Mouse (Mus musculus) embryonic facial prominence, embryonic 10.5 days (tissue): ENCODE measurements around the gene Spdya. TPM values are rescaled to one million over a fixed set of nuclear protein-coding genes. Genes with fewer than 3 reads are reported as not detected.
"Not testable (repeated sequence)": the region's sequence is repeated elsewhere in the genome, so short reads cannot be mapped to it uniquely, and the experiment has no call there.

Experiments
- DNase-seq: peaks from one replicate; pipeline ENCODE4 v3.0.0-alpha.2; 2017; ENCODE audit warnings: low spot score
- H3K27ac ChIP-seq: fragments of 300-500 bp; sonication (generic); replicated peaks from 2 replicates; pipeline ENCODE4 v1.5.1; 2016; ENCODE audit warnings: mild to moderate bottlenecking
- H3K27me3 ChIP-seq: fragments of 300-500 bp; sonication (generic); replicated peaks from 2 replicates; pipeline ENCODE4 v1.6.1; 2016; ENCODE audit warnings: low read depth, mild to moderate bottlenecking; ENCODE audit not compliant: poor library complexity, severe bottlenecking
- H3K36me3 ChIP-seq: fragments of 300-500 bp; sonication (generic); replicated peaks from 2 replicates; pipeline ENCODE4 v1.6.1; 2016; ENCODE audit warnings: mild to moderate bottlenecking, moderate library complexity
- H3K4me1 ChIP-seq: fragments of 300-500 bp; sonication (generic); 2 replicates; pipeline ENCODE4 v1.6.1; 2016
- H3K4me3 ChIP-seq: fragments of 300-500 bp; sonication (generic); 2 replicates; pipeline ENCODE4 v1.5.1; 2016; ENCODE audit warnings: mild to moderate bottlenecking, moderate library complexity
- H3K9me3 ChIP-seq: fragments of 300-500 bp; sonication (generic); 2 replicates; pipeline ENCODE4 v1.6.1; 2016; ENCODE audit warnings: mild to moderate bottlenecking
- WGBS: fragments of 180-500 bp; shearing (Covaris S2); methylation state at CpG from one replicate; pipeline ENCODE4 v1.1.7; 2016; 5-methylcytosine and 5-hydroxymethylcytosine counted together
- polyA plus RNA-seq: library from polyadenylated mRNA; unstranded; fragments of >200 nt; fragmentation: Nextera tagmentation; extraction: Ambion mirVana; gene quantifications from 2 replicates; pipeline ENCODE4 v1.2.1, GENCODE M21; 2016

Gene Spdya
- polyA plus RNA-seq, 1 experiment from 2014 or later: 0.87 TPM

- DNase-seq, H3K27me3 ChIP-seq, H3K9me3 ChIP-seq, H3K4me1 ChIP-seq, H3K4me3 ChIP-seq, H3K27ac ChIP-seq: not testable (repeated sequence)
- peaks cover 97% of the 10 kb centered on the region for H3K36me3 ChIP-seq
- 86% methylated on average over 5 of the region's 5 CpGs for WGBS
Measured at GRCm38 (mm10) chr17:71639056-71639455, 87.2 kb downstream of the Spdya start.

Other genes with a start within 250 kb of the Spdya start
- 22.2 and 23.8 TPM in 2 replicates for gene Emilin2, start 240.1 kb upstream of the Spdya start, polyA plus RNA-seq
- 7.6 and 7.7 TPM in 2 replicates for gene Gm4707, start 92.1 kb upstream of the Spdya start, polyA plus RNA-seq
- gene Smchd1, start 76.7 kb upstream of the Spdya start, polyA plus RNA-seq: 87.7 and 90.1 TPM in 2 replicates
- gene Ndc80, start 25.2 kb upstream of the Spdya start, polyA plus RNA-seq: 61.4 and 62.6 TPM in 2 replicates
- gene Wdr43, start 63.8 kb downstream of the Spdya start, polyA plus RNA-seq: 111 and 117 TPM in 2 replicates
- gene Togaram2, start 121.2 kb downstream of the Spdya start, polyA plus RNA-seq: 0.05 TPM in 1 of 2 replicates, not detected in the other
- gene Pcare, start 200.8 kb downstream of the Spdya start, polyA plus RNA-seq: not detected in 2 replicates
- gene Clip4, start 216.4 kb downstream of the Spdya start, polyA plus RNA-seq: 3.5 and 3.8 TPM in 2 replicates